Mouse (Mus musculus) spleen, adult 2 months (tissue): Measurements from ENCODE around the gene Yipf4.

Experiments
- CTCF ChIP-seq: fragments of 200-500 bp; IDR thresholded peaks from 2 replicates; pipeline ENCODE4 v1.5.1; 2011; ENCODE audit warnings: mild to moderate bottlenecking, inconsistent platforms; ENCODE audit not compliant: insufficient read depth, insufficient read length, insufficient replicate concordance; ENCODE audit errors: extremely low read depth
- POLR2A ChIP-seq: fragments of 200-500 bp; IDR thresholded peaks from 2 replicates; pipeline ENCODE4 v1.6.1; 2011; ENCODE audit warnings: low read depth, low read length, inconsistent platforms

GRCm38 (mm10) chr17:74543615-74544014 is 54.3 kb downstream of the Yipf4 start:
- TF ChIP-seq CTCF (no peak), POLR2A (no peak)
